Comparison of ENCODE assay signal across 21 mouse cellular contexts in the genomic region with DNA sequence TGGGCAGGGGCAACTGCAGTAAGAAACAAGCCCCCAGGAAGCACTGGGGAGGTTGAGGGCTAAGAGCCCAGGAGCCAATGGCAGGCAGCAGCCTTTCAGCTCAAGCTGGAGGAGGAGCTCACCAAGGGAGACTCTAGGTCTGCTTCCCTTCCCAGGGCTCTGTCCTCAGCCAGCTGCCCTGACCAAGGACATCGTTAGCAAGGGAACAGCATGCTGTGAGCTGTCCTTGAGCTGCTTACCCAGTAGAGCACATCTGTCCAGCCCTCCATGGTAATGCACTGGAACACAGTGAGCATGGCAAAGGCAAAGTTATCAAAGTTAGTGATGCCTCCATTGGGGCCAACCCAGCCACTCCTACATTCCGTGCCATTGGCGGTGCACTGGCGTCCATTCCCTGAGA.
A peak's percentile ranks its signal among the peaks of the same experiment; 100 is the strongest.
DNase-seq lines count a peak whose midpoint lies in the region; ATAC-seq and TF ChIP-seq lines count a peak whose summit lies in the region.
"Had no signal": no experiment of that assay in that cellular context is flagged by ENCODE, and none has a peak within 500 bp of the region (broad histone marks: within the 10 kb centered on the region; RNA-seq: fewer than 3 reads in every experiment).

No protein-coding gene starts in this region.

- WGBS in lung, embryonic 15.5 days, result 82% methylated on average over 4 of the region's 4 CpGs
- WGBS in stomach, embryonic 16.5 days, result 81% methylated on average over 4 of the region's 4 CpGs
- 81% methylated on average over 4 of the region's 4 CpGs for WGBS in hindbrain, embryonic 14.5 days

- no peaks in the 10 kb centered on the region for H3K36me3 ChIP-seq in lung, embryonic 15.5 days
- no peaks in the 10 kb centered on the region for H3K36me3 ChIP-seq in stomach, embryonic 16.5 days (ENCODE audit: control insufficient read depth, insufficient read depth, low read length)
- no peaks in the 10 kb centered on the region for H3K36me3 ChIP-seq in hindbrain, embryonic 14.5 days (replicated peaks; ENCODE audit: control insufficient read depth, insufficient read depth)
- H3K36me3 ChIP-seq: liver, embryonic 13.5 days had no signal

- intact Hi-C loops in left cerebral cortex, adult 2 months (cut with DNase I), result no loop called here

- no peak for TF ChIP-seq CTCF in left cerebral cortex, adult 2 months (IDR thresholded peaks at IDR 0.05)

- H3K9ac ChIP-seq in lung, embryonic 15.5 days, result no peak overlapping the region
- no peak overlapping the region for H3K9ac ChIP-seq in stomach, embryonic 16.5 days (ENCODE audit: low read length)
- no peak overlapping the region for H3K9ac ChIP-seq in hindbrain, embryonic 14.5 days
- H3K9ac ChIP-seq: forebrain, embryonic 13.5 days; liver, embryonic 13.5 days; neural tube, embryonic 13.5 days had no signal

- no peaks in the 10 kb centered on the region for H3K27me3 ChIP-seq in lung, embryonic 15.5 days
- H3K27me3 ChIP-seq in stomach, embryonic 16.5 days (ENCODE audit: control insufficient read depth, insufficient read depth, low read length), result no peaks in the 10 kb centered on the region
- H3K27me3 ChIP-seq in hindbrain, embryonic 14.5 days (ENCODE audit: control insufficient read depth, insufficient read depth, low read length), result no peaks in the 10 kb centered on the region
- H3K27me3 ChIP-seq: liver, embryonic 13.5 days; neural tube, embryonic 13.5 days had no signal

- DNase-seq in adrenal gland, adult (ENCODE audit: inconsistent age in 2 of 2, low spot score in 1 of 2), result peak; percentile 81 to 83
- no peak for DNase-seq in adrenal gland, postnatal 4 days (ENCODE audit: low spot score in 2 of 2)
- no peak for DNase-seq in lung, postnatal 4 days
- DNase-seq in adrenal gland, postnatal 25 days, result peak; percentile 32
- DNase-seq in hindbrain, embryonic 14.5 days (ENCODE audit: low spot score), result no peak
- no peak for DNase-seq in left cerebral cortex, adult 2 months (ENCODE audit: extremely low spot score in 1 of 2, low spot score in 2 of 2)
- DNase-seq: gastrocnemius, postnatal 36 days; liver, embryonic 13.5 days; lung, adult 2 months; right cerebral cortex, postnatal 25 days; thymus, postnatal 14 days had no signal

- H3K4me3 ChIP-seq in lung, embryonic 15.5 days, result no peak overlapping the region
- no peak overlapping the region for H3K4me3 ChIP-seq in stomach, embryonic 16.5 days (replicated peaks; ENCODE audit: low read length)
- no peak overlapping the region for H3K4me3 ChIP-seq in hindbrain, embryonic 14.5 days (replicated peaks; ENCODE audit: low read length)
- H3K4me3 ChIP-seq in left cerebral cortex, adult 2 months, result no peak overlapping the region
- H3K4me3 ChIP-seq: forebrain, embryonic 13.5 days; layer of hippocampus, adult 2 months; liver, embryonic 13.5 days; megakaryocyte, embryonic 14.5 days; myocyte; neural tube, embryonic 13.5 days had no signal

- no peaks in the 10 kb centered on the region for H3K9me3 ChIP-seq in lung, embryonic 15.5 days
- H3K9me3 ChIP-seq in stomach, embryonic 16.5 days (replicated peaks; ENCODE audit: control insufficient read depth, low read length), result no peaks in the 10 kb centered on the region
- H3K9me3 ChIP-seq in hindbrain, embryonic 14.5 days (ENCODE audit: control insufficient read depth, low read length), result no peaks in the 10 kb centered on the region
- H3K9me3 ChIP-seq: forebrain, embryonic 13.5 days; liver, embryonic 13.5 days; megakaryocyte, embryonic 14.5 days; neural tube, embryonic 13.5 days had no signal

- no peak overlapping the region for H3K4me2 ChIP-seq in lung, embryonic 15.5 days
- no peak overlapping the region for H3K4me2 ChIP-seq in stomach, embryonic 16.5 days (ENCODE audit: low read depth, low read length)
- H3K4me2 ChIP-seq in hindbrain, embryonic 14.5 days (replicated peaks), result no peak overlapping the region
- H3K4me2 ChIP-seq: forebrain, embryonic 13.5 days; heart, embryonic 11.5 days; liver, embryonic 13.5 days; neural tube, embryonic 13.5 days had no signal

- H3K27ac ChIP-seq in lung, embryonic 15.5 days, result 0 out of 2 replicates have a peak overlapping the region, but pooled peaks have one; percentile 31
- no peak overlapping the region for H3K27ac ChIP-seq in stomach, embryonic 16.5 days (ENCODE audit: low read length)
- no peak overlapping the region for H3K27ac ChIP-seq in hindbrain, embryonic 14.5 days
- H3K27ac ChIP-seq in left cerebral cortex, adult 2 months, result no peak overlapping the region
- H3K27ac ChIP-seq: forebrain, embryonic 13.5 days; layer of hippocampus, adult 2 months; liver, embryonic 13.5 days; neural tube, embryonic 13.5 days had no signal

- peak; percentile 27; the same call in 1 of the 2 replicates for ATAC-seq in lung, embryonic 15.5 days (ENCODE audit: borderline replicate concordance, extremely low read depth, low FRiP score, low TSS enrichment)
- ATAC-seq in stomach, embryonic 16.5 days (ENCODE audit: insufficient read depth, low FRiP score), result peak; percentile 37
- ATAC-seq in hindbrain, embryonic 14.5 days (ENCODE audit: low FRiP score), result no peak
- ATAC-seq: activated CD4-positive, CD25-positive, alpha-beta regulatory T cell, adult 4 months; forebrain, embryonic 13.5 days; midbrain, embryonic 16.5 days had no signal

- H3K4me1 ChIP-seq in lung, embryonic 15.5 days, result peaks cover 8% of the 10 kb centered on the region
- peaks cover 5% of the 10 kb centered on the region; the same call in 1 of the 2 replicates for H3K4me1 ChIP-seq in stomach, embryonic 16.5 days (ENCODE audit: control insufficient read depth, insufficient read depth, low read length)
- no peaks in the 10 kb centered on the region for H3K4me1 ChIP-seq in hindbrain, embryonic 14.5 days (replicated peaks; ENCODE audit: control insufficient read depth, insufficient read depth, low read length)
- H3K4me1 ChIP-seq: forebrain, embryonic 13.5 days; liver, embryonic 13.5 days; megakaryocyte, embryonic 14.5 days had no signal

Comparison
In these comparisons a context has a peak if more than half of its experiments do, and no peak if none do; other contexts are left out.
1. DNase-seq: peak in adrenal gland, adult (2 of 2) and adrenal gland, postnatal 25 days (single experiment); none in adrenal gland, postnatal 4 days (0 of 2), lung, postnatal 4 days (0 of 2), hindbrain, embryonic 14.5 days (single experiment) and left cerebral cortex, adult 2 months (0 of 2).